ENCODE assay signal across 8 mouse cellular contexts in the genomic region with DNA sequence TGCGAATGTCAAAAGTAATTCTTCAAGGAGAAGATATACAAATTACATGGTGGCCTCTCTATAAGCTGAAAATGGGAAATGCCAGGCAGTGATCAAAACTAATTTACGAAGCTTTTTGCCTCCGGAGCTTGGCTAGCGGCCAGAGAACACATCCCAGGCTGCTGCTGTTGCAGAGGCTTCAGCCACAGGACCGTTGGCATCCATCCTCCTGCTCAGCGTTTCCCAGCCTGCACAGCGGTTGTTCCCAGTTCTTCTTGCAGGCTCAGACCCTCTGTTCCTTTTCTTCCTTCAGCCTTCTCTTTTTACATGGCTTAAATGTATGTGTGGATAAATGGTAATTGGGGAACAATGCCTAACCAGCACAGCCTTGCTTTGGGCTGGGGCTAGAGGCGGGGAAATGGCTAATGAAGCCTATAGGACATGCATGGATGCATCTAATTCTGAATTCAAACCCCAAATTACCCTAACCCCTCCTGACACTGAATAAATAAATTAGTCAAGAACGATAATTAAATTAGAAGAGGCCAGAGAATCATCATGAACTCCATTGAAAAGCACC. TPM values are rescaled to one million over a fixed set of nuclear protein-coding genes. Genes with fewer than 3 reads are reported as not detected.
DNase-seq lines count a peak whose midpoint lies in the region; ATAC-seq and TF ChIP-seq lines count a peak whose summit lies in the region.

No protein-coding gene starts in this region.

- no peaks in the 10 kb centered on the region for H3K36me3 ChIP-seq in kidney, embryonic 14.5 days (ENCODE audit: control insufficient read depth, insufficient read depth, low read length)
- no peaks in the 10 kb centered on the region for H3K36me3 ChIP-seq in forebrain, embryonic 10.5 days (replicated peaks)
- no peaks in the 10 kb centered on the region for H3K36me3 ChIP-seq in hindbrain, embryonic 16.5 days (ENCODE audit: control insufficient read depth, insufficient read depth, low read length)
- H3K36me3 ChIP-seq in midbrain, postnatal 0 days (ENCODE audit: insufficient read depth, low read length) = no peaks in the 10 kb centered on the region

- TF ChIP-seq CTCF in midbrain, postnatal 0 days (IDR thresholded peaks at IDR 0.05) = no peak

- no peak for DNase-seq in kidney, adult 8-10 months
- peak; percentile 64 for DNase-seq in adrenal gland, adult 2 months
- peak; percentile 46 for DNase-seq in forebrain, embryonic 10.5 days (ENCODE audit: extremely low spot score, low spot score)
- DNase-seq in midbrain, postnatal 0 days (ENCODE audit: low spot score) = peak; percentile 85
- DNase-seq in c-Kit-positive CD71-positive TER-119-positive erythroid progenitor cells, embryonic 14.5 days (ENCODE audit: low spot score) = no peak
- DNase-seq in urinary bladder, adult 18-20 months (ENCODE audit: low spot score in 2 of 2) = no peak

- H3K4me1 ChIP-seq in kidney, embryonic 14.5 days (ENCODE audit: control insufficient read depth, insufficient read depth, low read length) = peaks cover 6% of the 10 kb centered on the region
- peaks cover 26% of the 10 kb centered on the region for H3K4me1 ChIP-seq in forebrain, embryonic 10.5 days
- peaks cover 12% of the 10 kb centered on the region for H3K4me1 ChIP-seq in hindbrain, embryonic 16.5 days (ENCODE audit: control insufficient read depth, insufficient read depth, low read depth, low read length)
- H3K4me1 ChIP-seq in midbrain, postnatal 0 days (ENCODE audit: insufficient read depth, low read length) = peaks cover 6% of the 10 kb centered on the region; the same call in 1 of the 2 replicates

- WGBS in kidney, embryonic 14.5 days = 38% methylated on average over 9 of the region's 9 CpGs
- 36% methylated on average over 9 of the region's 9 CpGs for WGBS in forebrain, embryonic 10.5 days
- WGBS in hindbrain, embryonic 16.5 days = 11% methylated on average over 9 of the region's 9 CpGs
- 13% methylated on average over 9 of the region's 9 CpGs for WGBS in midbrain, postnatal 0 days

- H3K4me3 ChIP-seq in kidney, embryonic 14.5 days (ENCODE audit: low read length) = no peak overlapping the region
- no peak overlapping the region for H3K4me3 ChIP-seq in forebrain, embryonic 10.5 days
- no peak overlapping the region for H3K4me3 ChIP-seq in hindbrain, embryonic 16.5 days (ENCODE audit: low read length)
- H3K4me3 ChIP-seq in midbrain, postnatal 0 days (ENCODE audit: low read depth, low read length) = no peak overlapping the region

- H3K27me3 ChIP-seq in kidney, embryonic 14.5 days (ENCODE audit: control insufficient read depth, insufficient read depth, low read length) = no peaks in the 10 kb centered on the region
- peaks cover 81% of the 10 kb centered on the region for H3K27me3 ChIP-seq in forebrain, embryonic 10.5 days (ENCODE audit: poor library complexity, severe bottlenecking)
- no peaks in the 10 kb centered on the region for H3K27me3 ChIP-seq in hindbrain, embryonic 16.5 days (replicated peaks; ENCODE audit: control insufficient read depth, insufficient read depth, low read length)
- no peaks in the 10 kb centered on the region for H3K27me3 ChIP-seq in midbrain, postnatal 0 days (ENCODE audit: insufficient read depth, low read length)

- no peak for ATAC-seq in kidney, embryonic 14.5 days (ENCODE audit: low FRiP score, low TSS enrichment)
- ATAC-seq in hindbrain, embryonic 16.5 days = peak; percentile 85
- ATAC-seq in midbrain, postnatal 0 days (ENCODE audit: low FRiP score) = 0 out of 2 replicates have a peak, but pooled peaks have one; percentile 27

- no peak overlapping the region for H3K4me2 ChIP-seq in kidney, embryonic 14.5 days (replicated peaks; ENCODE audit: low read depth, low read length)
- H3K4me2 ChIP-seq in hindbrain, embryonic 16.5 days (ENCODE audit: low read length) = peak overlapping the region; percentile 24
- H3K4me2 ChIP-seq in midbrain, postnatal 0 days (ENCODE audit: low read depth, low read length, poor library complexity, severe bottlenecking) = no peak overlapping the region

- H3K27ac ChIP-seq in kidney, embryonic 14.5 days (ENCODE audit: low read depth, low read length) = peak overlapping the region; percentile 30; the same call in 1 of the 2 replicates
- H3K27ac ChIP-seq in forebrain, embryonic 10.5 days = peak overlapping the region; percentile 2; the same call in 1 of the 2 replicates
- peak overlapping the region; percentile 73 for H3K27ac ChIP-seq in hindbrain, embryonic 16.5 days (ENCODE audit: low read depth, low read length)
- H3K27ac ChIP-seq in midbrain, postnatal 0 days (ENCODE audit: low read depth, low read length) = peak overlapping the region; percentile 65

- H3K9me3 ChIP-seq in kidney, embryonic 14.5 days (ENCODE audit: control insufficient read depth, low read length) = no peaks in the 10 kb centered on the region
- H3K9me3 ChIP-seq in forebrain, embryonic 10.5 days = no peaks in the 10 kb centered on the region
- no peaks in the 10 kb centered on the region for H3K9me3 ChIP-seq in hindbrain, embryonic 16.5 days (ENCODE audit: control insufficient read depth, low read length)
- H3K9me3 ChIP-seq in midbrain, postnatal 0 days (ENCODE audit: low read length) = no peaks in the 10 kb centered on the region

- H3K9ac ChIP-seq in kidney, embryonic 14.5 days (ENCODE audit: low read depth, low read length) = no peak overlapping the region
- H3K9ac ChIP-seq in hindbrain, embryonic 16.5 days (ENCODE audit: low read depth, low read length) = 0 out of 2 replicates have a peak overlapping the region, but pooled peaks have one; percentile 43
- 0 out of 2 replicates have a peak overlapping the region, but pooled peaks have one; percentile 19 for H3K9ac ChIP-seq in midbrain, postnatal 0 days (replicated peaks; ENCODE audit: low read length, poor library complexity, severe bottlenecking)

RNA-seq across cellular contexts. Expression of gene Tnrc6a, which starts 54.9 kb away (rescaled TPM):
- polyA plus RNA-seq in kidney, embryonic 14.5 days (2014; fragmentation: Nextera tagmentation; extraction: Ambion mirVana) = 57.6 and 64.1 TPM in 2 replicates
- 10 to 100 TPM; 42.4 to 59.4 TPM for total RNA-seq in adrenal gland, adult 2 months (2021)
- 29.6 and 30.8 TPM in 2 replicates for polyA plus RNA-seq in adrenal gland, adult 2 months (2012; rRNA removed)
- polyA plus RNA-seq in forebrain, embryonic 10.5 days (2016; fragmentation: Nextera tagmentation; extraction: Ambion mirVana) = 51.7 and 52.8 TPM in 2 replicates
- polyA plus RNA-seq in hindbrain, embryonic 16.5 days (2015; fragmentation: Nextera tagmentation; extraction: Ambion mirVana) = 37.3 and 38.8 TPM in 2 replicates
- total RNA-seq in midbrain, postnatal 0 days (2014; rRNA removed) = 53.2 and 70.6 TPM in 2 replicates
- 53.4 and 73.9 TPM in 2 replicates for polyA plus RNA-seq in midbrain, postnatal 0 days (2015; fragmentation: Nextera tagmentation; extraction: Ambion mirVana)

Comparison
In these comparisons a context has a peak if more than half of its experiments do, and no peak if none do; other contexts are left out.
1. H3K27ac ChIP-seq: peak in every context shown above with its lines; median percentile 73 in hindbrain, embryonic 16.5 days; 65 in midbrain, postnatal 0 days; 30 in kidney, embryonic 14.5 days; 2 in forebrain, embryonic 10.5 days.
2. DNase-seq: peak in adrenal gland, adult 2 months (single experiment), forebrain, embryonic 10.5 days (single experiment) and midbrain, postnatal 0 days (single experiment); none in kidney, adult 8-10 months (0 of 2), c-Kit-positive CD71-positive TER-119-positive erythroid progenitor cells, embryonic 14.5 days (single experiment) and urinary bladder, adult 18-20 months (0 of 2).